Mouse (Mus musculus) MEL (cell line): ENCODE measurements around the gene H2-Q10. TPM values are rescaled to one million over a fixed set of nuclear protein-coding genes. Genes with fewer than 3 reads are reported as not detected.
"Not testable (repeated sequence)": the region's sequence is repeated elsewhere in the genome, so short reads cannot be mapped to it uniquely, and the experiment has no call there.

Experiments
- DNase-seq: peaks from one replicate; pipeline ENCODE4 v3.0.0; 2011; ENCODE audit warnings: low read depth, low spot score
- H3K27ac ChIP-seq: 2 replicates; pipeline ENCODE4 v1.5.1; 2012; ENCODE audit warnings: low read depth, mild to moderate bottlenecking, control low read depth, low read length, moderate library complexity; ENCODE audit not compliant: control insufficient read depth
- H3K27me3 ChIP-seq, 2 experiments: fragments of 150-350 bp in 1 of 2; sonication (generic) in 1 of 2; 2 replicates each; pipeline ENCODE4 v1.6.1; 2012; ENCODE audit warnings: low read length in 2 of 2, mild to moderate bottlenecking in 2 of 2, improper control_type of control experiment in 1 of 2, moderate library complexity in 1 of 2; ENCODE audit not compliant: insufficient read depth in 2 of 2, control insufficient read depth in 1 of 2
- H3K36me3 ChIP-seq, 2 experiments: 2 replicates each; pipeline ENCODE4 v1.6.1; 2012 to 2014; ENCODE audit warnings: low read length in 2 of 2, improper control_type of control experiment in 1 of 2, inconsistent platforms in 1 of 2, mild to moderate bottlenecking in 1 of 2; ENCODE audit not compliant: insufficient read depth in 2 of 2, control insufficient read depth in 1 of 2
- H3K4me1 ChIP-seq, 2 experiments: fragments of 150-350 bp in 1 of 2; sonication (generic) in 1 of 2; 2 replicates each; pipeline ENCODE4 v1.6.1; 2012; ENCODE audit warnings: low read length in 2 of 2, improper control_type of control experiment in 1 of 2, mild to moderate bottlenecking in 1 of 2; ENCODE audit not compliant: insufficient read depth in 2 of 2, control insufficient read depth in 1 of 2
- H3K4me3 ChIP-seq, 2 experiments: fragments of 150-350 bp in 1 of 2; sonication (generic) in 1 of 2; 2 replicates each; pipeline ENCODE4 v1.5.1; 2012; ENCODE audit warnings: low read depth in 2 of 2, low read length in 2 of 2, mild to moderate bottlenecking in 2 of 2, moderate library complexity in 2 of 2, control low read depth in 1 of 2, improper control_type of control experiment in 1 of 2; ENCODE audit not compliant: control insufficient read depth in 1 of 2, insufficient read depth in 1 of 2
- H3K79me2 ChIP-seq: 2 replicates; pipeline ENCODE4 v1.6.1; 2012; ENCODE audit warnings: mild to moderate bottlenecking, low read length, moderate library complexity; ENCODE audit not compliant: control insufficient read depth, poor library complexity, insufficient read depth
- H3K9ac ChIP-seq: 2 replicates; pipeline ENCODE4 v1.6.1; 2012; ENCODE audit warnings: low read depth, mild to moderate bottlenecking, control low read depth, low read length, moderate library complexity; ENCODE audit not compliant: control insufficient read depth, poor library complexity, severe bottlenecking
- H3K9me3 ChIP-seq: fragments of 150-350 bp; sonication (generic); replicated peaks from 2 replicates; pipeline ENCODE4 v1.6.1; 2012; ENCODE audit warnings: mild to moderate bottlenecking, low read length, improper control_type of control experiment, moderate library complexity; ENCODE audit not compliant: insufficient read depth
- BHLHE40 ChIP-seq: IDR thresholded peaks from 2 replicates; pipeline ENCODE4 v1.6.1; 2012; ENCODE audit warnings: low read depth, mild to moderate bottlenecking, inconsistent platforms, low read length, improper control_type of control experiment, borderline replicate concordance
- CHD2 ChIP-seq: IDR thresholded peaks from 2 replicates; pipeline ENCODE4 v1.6.1; 2011; ENCODE audit warnings: low read length, improper control_type of control experiment
- CTCF ChIP-seq, 3 experiments: IDR thresholded peaks in 2 of 3; conservative IDR thresholded peaks in 1 of 3; 2 replicates each; pipeline ENCODE4 v1.5.1; 2011 to 2012; ENCODE audit warnings: low read length in 3 of 3, low read depth in 2 of 3, mild to moderate bottlenecking in 2 of 3, improper control_type of control experiment in 1 of 3, inconsistent platforms in 1 of 3, mixed read lengths in 1 of 3, moderate library complexity in 1 of 3; ENCODE audit not compliant: control insufficient read depth in 1 of 3, insufficient read depth in 1 of 3, poor library complexity in 1 of 3, severe bottlenecking in 1 of 3
- GABPA ChIP-seq: IDR thresholded peaks from 2 replicates; pipeline ENCODE4 v1.6.1; 2012; ENCODE audit warnings: low read depth, mild to moderate bottlenecking, inconsistent platforms, low read length, improper control_type of control experiment, moderate library complexity
- JUND ChIP-seq: IDR thresholded peaks from 2 replicates; pipeline ENCODE4 v1.6.1; 2011; ENCODE audit warnings: low read depth, mild to moderate bottlenecking, improper control_type of control experiment, low read length
- KAT2A ChIP-seq: conservative IDR thresholded peaks from 2 replicates; pipeline ENCODE4 v1.6.1; 2012; ENCODE audit warnings: low read depth, low read length, improper control_type of control experiment, inconsistent platforms
- MAX ChIP-seq: IDR thresholded peaks from 2 replicates; pipeline ENCODE4 v1.6.1; 2011; ENCODE audit warnings: low read length, improper control_type of control experiment
- MXI1 ChIP-seq: IDR thresholded peaks from 2 replicates; pipeline ENCODE4 v1.6.1; 2011; ENCODE audit warnings: mild to moderate bottlenecking, low read depth, low read length, improper control_type of control experiment
- NRF1 ChIP-seq: IDR thresholded peaks from 2 replicates; pipeline ENCODE4 v1.6.1; 2014; ENCODE audit warnings: low read depth, mild to moderate bottlenecking, inconsistent platforms, low read length, improper control_type of control experiment, moderate library complexity; ENCODE audit not compliant: poor library complexity, insufficient read depth, severe bottlenecking
- POLR2A ChIP-seq, 2 experiments: IDR thresholded peaks; 2 replicates each; pipeline ENCODE4 v1.6.1; 2011 to 2012; ENCODE audit warnings: low read length in 2 of 2, mild to moderate bottlenecking in 2 of 2, control low read depth in 1 of 2, improper control_type of control experiment in 1 of 2, low read depth in 1 of 2, moderate library complexity in 1 of 2; ENCODE audit not compliant: control insufficient read depth in 1 of 2, insufficient read depth in 1 of 2, poor library complexity in 1 of 2
- POLR2AphosphoS5 ChIP-seq: IDR thresholded peaks from 2 replicates; pipeline ENCODE4 v1.6.1; 2012; ENCODE audit warnings: low read depth, borderline replicate concordance, mild to moderate bottlenecking, inconsistent platforms, low read length, moderate library complexity, mixed read lengths
- SMC3 ChIP-seq: IDR thresholded peaks from 2 replicates; pipeline ENCODE4 v1.6.1; 2011; ENCODE audit warnings: low read depth, low read length, improper control_type of control experiment
- TAL1 ChIP-seq: IDR thresholded peaks from 2 replicates; pipeline ENCODE4 v1.6.1; 2012; ENCODE audit warnings: mild to moderate bottlenecking, inconsistent platforms, low read length, moderate library complexity, mixed read lengths
- TBP ChIP-seq: IDR thresholded peaks from 2 replicates; pipeline ENCODE4 v1.8.0; 2011; ENCODE audit warnings: low read depth, low read length, improper control_type of control experiment
- UBTF ChIP-seq: IDR thresholded peaks from 2 replicates; pipeline ENCODE4 v1.6.1; 2012; ENCODE audit warnings: low read depth, mild to moderate bottlenecking, inconsistent platforms, low read length, improper control_type of control experiment, moderate library complexity, borderline replicate concordance; ENCODE audit not compliant: insufficient read depth
- ZMIZ1 ChIP-seq: IDR thresholded peaks from 2 replicates; pipeline ENCODE4 v1.6.1; 2012; ENCODE audit warnings: low read depth, mild to moderate bottlenecking, inconsistent platforms, low read length, improper control_type of control experiment, moderate library complexity
- polyA plus RNA-seq, 2 experiments: library from polyadenylated mRNA; stranded (reverse) in 1 of 2; unstranded in 1 of 2; fragments of >175 nt in 1 of 2; fragments of >200 nt in 1 of 2; gene quantifications; 2 replicates each; pipeline versions ENCODE4 v1.2.1 to v1.2.4; 2012; ENCODE audit warnings: low replicate concordance in 2 of 2, low read depth in 1 of 2; ENCODE audit not compliant: insufficient read length in 2 of 2, insufficient read depth in 1 of 2, missing spikeins in 1 of 2
- total RNA-seq: library from RNA; depleted of rRNA; stranded (reverse); fragments of 300-350 nt; gene quantifications from 2 replicates; pipeline ENCODE4 v1.2.3, GENCODE M21; 2012

H2-Q10 gene
- total and polyA plus RNA-seq, 3 experiments: 0.15 to 8.9 TPM; not detected in 1

DNA sequence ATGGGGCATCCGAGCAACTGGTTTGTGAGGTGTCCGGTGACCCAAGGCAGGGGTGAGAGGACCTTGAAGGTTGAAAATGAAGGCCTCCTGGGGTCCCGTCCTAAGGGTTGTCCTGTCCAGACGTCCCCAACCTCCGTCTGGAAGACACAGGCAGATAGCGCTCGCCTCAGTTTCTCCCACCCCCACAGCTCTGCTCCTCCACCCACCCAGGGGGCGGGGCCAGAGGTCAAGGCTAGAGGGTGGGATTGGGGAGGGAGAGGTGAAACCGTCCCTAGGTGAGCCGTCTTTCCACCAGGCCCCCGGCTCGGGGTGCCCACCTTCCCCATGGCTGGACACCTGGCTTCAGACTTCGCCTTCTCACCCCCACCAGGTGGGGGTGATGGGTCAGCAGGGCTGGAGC is 35.9 kb downstream of the H2-Q10 start, which contains the start of gene Pou5f1:
Gene Pou5f1, plus strand, starts transcription at position 243 of the 400 bp plus-strand sequence.
- Histone ChIP-seq H3K36me3 (no peaks in the 10 kb centered on the region), H3K27ac (no peak within 1 kb of the TSS), H3K79me2 (no peaks in the 10 kb centered on the region), H3K27me3 (no peaks in the 10 kb centered on the region; a peak in 1 of 4 replicates), H3K9ac (no peak within 1 kb of the TSS), H3K4me3 (no peak within 1 kb of the TSS), H3K4me1 (no peaks in the 10 kb centered on the region), H3K9me3 (no peaks in the 10 kb centered on the region)
- TF ChIP-seq ZMIZ1 (no peak), MAX (no peak), MXI1 (no peak), POLR2A (IDR thresholded peaks at IDR 0.05; ENCODE audit: control insufficient read depth in 1 of 2, insufficient read depth in 1 of 2, low read depth in 1 of 2, low read length in 2 of 2, poor library complexity in 1 of 2) (no peak), GABPA (no peak)
- no peak for DNase-seq

DNA sequence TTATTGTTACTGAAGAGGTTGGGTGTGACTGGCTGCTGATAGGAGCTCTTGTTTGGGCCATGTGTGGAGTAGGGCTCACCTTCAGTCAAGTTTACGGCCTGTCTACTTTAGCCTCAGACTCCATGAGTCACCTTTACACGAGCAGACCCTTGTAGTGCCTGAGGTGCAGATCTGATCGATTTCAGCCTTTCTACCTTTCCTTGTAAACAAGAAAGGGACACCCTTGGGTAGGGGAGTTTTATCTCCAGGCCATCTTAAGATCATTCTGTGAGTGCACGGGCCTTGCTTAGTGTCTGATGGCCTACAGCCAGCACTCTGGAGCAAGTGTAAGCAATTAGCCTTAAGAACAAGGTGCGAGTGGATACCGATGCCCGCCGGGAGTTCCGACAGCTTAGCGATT is 37.0 kb downstream of the H2-Q10 start:
- Histone ChIP-seq H3K4me1 (no peaks in the 10 kb centered on the region), H3K9ac (no peak overlapping the region), H3K9me3 (no peaks in the 10 kb centered on the region), H3K27me3 (no peaks in the 10 kb centered on the region), H3K27ac (no peak overlapping the region), H3K4me3 (no peak overlapping the region), H3K36me3 (no peaks in the 10 kb centered on the region), H3K79me2 (no peaks in the 10 kb centered on the region)
- DNase-seq: no peak
- TF ChIP-seq POLR2A (IDR thresholded peaks at IDR 0.05; ENCODE audit: control insufficient read depth in 1 of 2, insufficient read depth in 1 of 2, low read depth in 1 of 2, low read length in 2 of 2, poor library complexity in 1 of 2) (0 out of 4 replicates have a peak, but pooled peaks of 1 of the 2 experiments have one; percentile 8), TBP (no peak), CTCF (IDR thresholded peaks at IDR 0.05 in 2 of 3, conservative IDR thresholded peaks at IDR 0.05 in 1 of 3; ENCODE audit: control insufficient read depth in 1 of 3, insufficient read depth in 1 of 3, low read depth in 2 of 3, low read length in 3 of 3, poor library complexity in 1 of 3, severe bottlenecking in 1 of 3) (no peak), JUND (no peak), TAL1 (no peak)

DNA sequence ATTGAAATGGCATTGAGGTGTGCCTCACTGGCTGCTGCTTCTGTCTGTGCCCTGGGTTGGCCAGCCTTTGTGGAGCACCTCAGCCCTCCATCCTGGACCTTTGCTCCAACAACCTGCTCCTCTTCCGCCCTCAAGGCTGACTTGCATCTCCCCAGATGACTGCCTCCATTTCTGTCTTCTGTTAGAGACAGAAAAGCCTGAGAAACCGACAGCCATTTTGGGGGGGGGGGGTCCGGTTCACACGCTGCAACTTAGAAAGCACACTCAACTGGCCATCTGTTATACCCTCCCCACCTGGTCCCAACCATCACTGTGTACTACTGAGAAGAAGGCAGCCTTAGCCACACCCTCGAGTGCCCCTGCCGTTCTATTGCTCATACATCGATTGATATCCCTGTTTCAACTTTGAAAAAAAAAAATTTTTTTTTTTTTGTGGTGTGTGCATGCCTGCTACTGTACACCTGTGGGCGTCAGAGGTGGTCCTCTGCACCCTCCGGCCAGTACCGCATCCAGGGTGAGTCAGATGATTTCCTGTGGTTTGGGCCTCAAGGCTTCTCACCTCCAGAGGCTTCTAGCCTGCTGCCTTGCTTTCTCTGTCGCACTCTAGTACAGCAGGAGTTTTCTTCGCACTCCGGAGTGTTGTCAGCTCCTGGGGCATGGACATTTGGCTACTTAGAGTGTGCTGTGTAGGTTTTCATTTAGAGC is 37.8 kb downstream of the H2-Q10 start:
- Histone ChIP-seq H3K27ac (no peak overlapping the region), H3K4me3 (no peak overlapping the region), H3K79me2 (no peaks in the 10 kb centered on the region), H3K36me3 (no peaks in the 10 kb centered on the region), H3K4me1 (no peaks in the 10 kb centered on the region), H3K27me3 (no peaks in the 10 kb centered on the region), H3K9ac (no peak overlapping the region), H3K9me3 (no peaks in the 10 kb centered on the region)
- TF ChIP-seq JUND: no peak
- TF ChIP-seq SMC3: no peak
- TF ChIP-seq POLR2AphosphoS5: no peak
- TF ChIP-seq KAT2A: no peak
- TF ChIP-seq CTCF (IDR thresholded peaks at IDR 0.05 in 2 of 3, conservative IDR thresholded peaks at IDR 0.05 in 1 of 3; ENCODE audit: control insufficient read depth in 1 of 3, insufficient read depth in 1 of 3, low read depth in 2 of 3, low read length in 3 of 3, poor library complexity in 1 of 3, severe bottlenecking in 1 of 3): no peak
- TF ChIP-seq BHLHE40: no peak
- no peak for TF ChIP-seq CHD2
- TF ChIP-seq NRF1: no peak
- no peak for TF ChIP-seq UBTF
- DNase-seq: no peak

DNA sequence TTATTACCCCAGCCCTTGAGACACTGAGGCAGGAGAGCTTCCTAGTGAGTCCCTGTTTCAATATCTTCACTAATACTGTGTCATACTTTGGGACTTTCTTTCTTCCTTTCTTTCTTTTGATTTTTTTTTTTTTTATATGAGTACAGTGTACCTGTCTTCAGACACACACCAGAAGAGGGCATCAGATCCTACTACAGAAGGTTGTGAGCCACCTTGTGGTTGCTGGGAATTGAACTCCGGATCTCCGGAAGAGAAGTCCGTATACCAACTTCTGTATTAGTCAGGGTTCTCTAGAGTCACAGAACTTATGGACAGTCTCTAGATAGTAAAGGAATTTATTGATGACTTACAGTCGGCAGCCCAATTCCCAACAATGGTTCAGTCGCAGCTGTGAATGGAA is 38.4 kb downstream of the H2-Q10 start:
- H3K27ac ChIP-seq, H3K79me2 ChIP-seq, H3K9ac ChIP-seq, H3K27me3 ChIP-seq, H3K4me1 ChIP-seq, H3K36me3 ChIP-seq, DNase-seq, H3K9me3 ChIP-seq, H3K4me3 ChIP-seq: not testable (repeated sequence)
